Mouse (Mus musculus) erythroid progenitor cell, adult 5-6 weeks (primary cell): ENCODE measurements around the gene Ninl. TPM values are rescaled to one million over a fixed set of nuclear protein-coding genes. Genes with fewer than 3 reads are reported as not detected.
"Not testable (repeated sequence)": the region's sequence is repeated elsewhere in the genome, so short reads cannot be mapped to it uniquely, and the experiment has no call there.

Experiments
- ATAC-seq: replicated peaks from 2 replicates; pipeline ENCODE4 v1.8.0; 2016; ENCODE audit warnings: moderate number of reproducible peaks, mild to moderate bottlenecking, moderate TSS enrichment, inconsistent platforms; ENCODE audit not compliant: poor library complexity, low FRiP score, severe bottlenecking
- total RNA-seq, 2 experiments: library from RNA; stranded (forward) in 1 of 2; stranded (reverse) in 1 of 2; fragments of 150-400 nt in 1 of 2; fragments of 186-747, 209-891 nt in 1 of 2; gene quantifications; 2 replicates each; pipeline versions ENCODE4 v1.2.3 to v1.2.4; 2015 to 2017; ENCODE audit warnings: low replicate concordance in 2 of 2

Ninl gene
- total RNA-seq, 2 experiments from 2014 or later, result 28.5 to 65.6 TPM

GRCm38 (mm10) chr2:150959521-150959920 is 79.7 kb downstream of the Ninl start:
- ATAC-seq, result no peak

GRCm38 (mm10) chr2:150955859-150956258 is 83.3 kb downstream of the Ninl start:
- no peak for ATAC-seq

GRCm38 (mm10) chr2:150951201-150951600 is 88.0 kb downstream of the Ninl start:
- no peak for ATAC-seq

GRCm38 (mm10) chr2:150950056-150950455 is 89.1 kb downstream of the Ninl start:
- no peak for ATAC-seq

- no peak for ATAC-seq
Observed at GRCm38 (mm10) chr2:150949652-150950051, 89.5 kb downstream of the Ninl start.

- ATAC-seq, result no peak
Observed at GRCm38 (mm10) chr2:150948786-150949185, 90.4 kb downstream of the Ninl start.

GRCm38 (mm10) chr2:150947880-150948611 is 91.1 kb downstream of the Ninl start:
- not testable (repeated sequence) for ATAC-seq

- not testable (repeated sequence) for ATAC-seq
Observed at GRCm38 (mm10) chr2:150947341-150947740, 91.8 kb downstream of the Ninl start.

GRCm38 (mm10) chr2:150944017-150944416 is 95.2 kb downstream of the Ninl start:
- no peak for ATAC-seq

GRCm38 (mm10) chr2:150934659-150935058 is 104.5 kb downstream of the Ninl start:
- ATAC-seq, result no peak

- ATAC-seq, result 0 out of 2 replicates have a peak, but pooled peaks have one; percentile 12
Observed at GRCm38 (mm10) chr2:150933482-150933881, 105.7 kb downstream of the Ninl start.

- no peak for ATAC-seq
Observed at GRCm38 (mm10) chr2:150930806-150931205, 108.4 kb downstream of the Ninl start.

GRCm38 (mm10) chr2:150929156-150929555 is 110.0 kb downstream of the Ninl start:
- no peak for ATAC-seq

GRCm38 (mm10) chr2:150927038-150927720 is 112.0 kb downstream of the Ninl start:
- no peak for ATAC-seq

- no peak for ATAC-seq
Observed at GRCm38 (mm10) chr2:150923505-150923904, 115.7 kb downstream of the Ninl start.

- ATAC-seq, result no peak
Observed at GRCm38 (mm10) chr2:150923026-150923425, 116.2 kb downstream of the Ninl start.

- ATAC-seq, result no peak
Observed at GRCm38 (mm10) chr2:150922165-150922564, 117.0 kb downstream of the Ninl start.

- ATAC-seq, result no peak
Observed at GRCm38 (mm10) chr2:150921697-150922096, 117.5 kb downstream of the Ninl start.

- no peak for ATAC-seq
Observed at GRCm38 (mm10) chr2:150920543-150920942, 118.6 kb downstream of the Ninl start.

GRCm38 (mm10) chr2:150918720-150919119 is 120.5 kb downstream of the Ninl start:
- no peak for ATAC-seq

GRCm38 (mm10) chr2:150915786-150916185 is 123.4 kb downstream of the Ninl start:
- no peak for ATAC-seq
